Mouse (Mus musculus) layer of hippocampus, postnatal 10 days (tissue): ENCODE results near the gene Gipc1. TPM values are rescaled to one million over a fixed set of nuclear protein-coding genes. Genes with fewer than 3 reads are reported as not detected.

Source experiments
- DNase-seq, 2 experiments: peaks; one replicate each; pipeline ENCODE4 v3.0.0; 2021; ENCODE audit warnings: low spot score in 2 of 2
- total RNA-seq, 2 experiments: library from RNA; stranded (reverse); gene quantifications; 2 replicates each; pipeline ENCODE4 v1.2.3; 2021

Gipc1 gene
- total RNA-seq, 2 experiments from 2014 or later = 65.2 to 77.6 TPM

DNA sequence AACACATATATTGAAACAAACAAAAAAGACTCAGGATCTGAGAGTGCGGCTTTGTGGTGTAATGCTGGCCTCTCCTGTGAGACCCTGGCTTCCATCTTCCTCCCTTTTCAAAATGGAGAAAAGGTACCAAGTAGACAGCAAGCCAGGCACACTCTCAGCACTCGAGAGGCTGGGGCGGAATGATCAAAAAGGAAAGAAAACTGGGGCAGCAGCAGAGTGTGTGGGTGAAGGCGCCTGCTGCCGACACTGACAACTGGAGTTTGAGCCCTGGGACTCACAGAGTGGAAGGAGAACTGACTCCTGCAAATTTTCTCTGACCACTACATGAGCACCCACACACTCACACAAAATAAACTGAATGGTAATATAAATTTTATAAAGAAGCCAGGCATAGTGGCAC is 22.0 kb downstream of the Gipc1 start:
- no peak for DNase-seq

DNA sequence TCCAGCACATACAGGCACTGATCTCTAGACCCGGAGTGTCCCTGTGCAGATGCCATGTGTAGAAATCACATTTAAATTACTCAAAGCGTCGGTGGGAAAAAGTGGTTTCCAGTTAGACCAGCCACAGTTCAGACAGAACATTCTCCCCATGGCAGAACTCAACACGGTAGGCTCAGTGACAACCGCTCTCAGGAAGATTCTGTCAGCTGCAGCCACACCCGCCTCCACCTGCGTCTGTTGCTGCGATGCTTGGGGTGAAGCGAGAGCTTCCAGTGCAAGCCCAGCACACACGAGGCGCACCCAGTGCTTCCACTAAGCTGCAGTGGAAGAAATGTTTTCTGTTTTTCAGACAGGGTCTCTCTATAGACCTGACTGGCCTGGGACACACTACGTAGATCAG is 27.4 kb downstream of the Gipc1 start:
- no peak for DNase-seq

DNA sequence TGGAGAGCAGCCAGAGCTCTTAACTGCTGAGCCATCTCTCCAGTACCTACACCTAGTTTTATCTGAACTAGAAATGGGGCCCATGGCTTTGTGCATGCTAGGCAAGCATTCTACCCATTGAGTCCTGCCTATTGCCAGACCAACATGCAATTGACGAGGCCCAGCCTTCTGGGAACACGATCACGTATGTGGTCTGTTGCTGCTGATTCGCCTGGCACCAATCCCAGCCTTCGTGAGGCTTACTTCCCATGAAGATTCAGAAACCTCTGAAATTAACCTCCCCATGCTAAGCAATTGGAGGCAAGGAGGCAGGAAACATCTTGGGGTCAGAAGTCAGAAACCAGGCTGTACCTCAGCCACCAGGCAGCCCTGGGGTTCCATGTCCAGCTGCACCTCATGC is 28.1 kb downstream of the Gipc1 start:
- DNase-seq = no peak

DNA sequence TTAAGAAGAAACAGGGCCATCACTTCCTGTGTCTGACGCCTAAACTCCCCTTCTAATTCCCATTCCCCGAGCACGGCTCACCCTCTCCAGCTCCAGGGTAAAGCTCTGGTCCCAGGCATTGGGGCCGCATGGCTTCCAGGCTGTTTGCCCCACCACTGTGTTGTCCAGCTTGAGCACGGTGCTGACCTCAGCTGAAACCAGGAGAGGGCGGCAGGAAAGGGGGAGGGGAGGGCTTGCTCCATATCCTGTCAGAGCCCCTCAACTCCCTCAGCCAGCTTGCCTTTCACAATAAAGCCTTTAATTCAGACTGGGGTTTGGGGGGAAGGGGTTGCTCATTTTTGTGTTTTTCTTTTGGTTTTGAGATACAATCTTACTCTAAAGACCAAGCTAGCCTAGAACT is 28.6 kb downstream of the Gipc1 start:
- DNase-seq = no peak

DNA sequence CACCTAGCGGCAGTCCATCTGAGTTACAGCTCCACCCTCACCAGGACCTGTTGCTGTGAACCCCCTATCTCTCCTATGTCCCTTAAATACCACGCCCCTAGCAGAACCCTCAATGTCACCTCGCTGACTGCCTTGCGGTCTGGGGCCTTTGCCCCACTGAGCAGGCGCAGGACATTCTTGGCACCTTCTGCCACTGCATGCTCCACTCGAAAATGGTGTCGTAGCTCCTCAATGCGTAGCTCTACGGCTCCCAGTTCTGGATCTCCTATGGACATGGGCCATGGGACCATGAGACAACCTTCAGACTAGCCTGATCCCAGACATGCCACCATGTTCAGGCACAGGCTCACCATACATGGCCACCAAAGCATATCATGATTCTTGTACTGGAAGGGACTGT is 32.0 kb downstream of the Gipc1 start:
- DNase-seq = no peak

DNA sequence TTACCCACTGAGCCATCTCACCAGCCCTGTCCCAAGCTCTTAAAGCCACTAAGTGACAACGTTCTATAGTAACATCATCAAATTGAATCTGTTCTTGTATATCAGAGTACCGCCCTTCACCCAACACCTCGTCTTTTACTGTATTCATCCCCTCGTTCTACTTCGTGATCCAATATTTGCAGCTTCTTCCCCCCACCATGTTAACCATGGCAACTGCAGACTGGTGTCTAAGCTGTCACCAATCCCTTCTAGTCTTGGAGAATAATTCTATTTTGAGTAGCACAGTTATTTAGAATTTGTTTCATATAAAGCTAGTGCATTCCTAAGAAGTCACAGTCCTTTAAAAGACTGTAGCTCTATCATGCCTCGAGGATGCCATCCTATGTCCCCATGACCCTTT is 36.8 kb downstream of the Gipc1 start:
- DNase-seq = no peak

DNA sequence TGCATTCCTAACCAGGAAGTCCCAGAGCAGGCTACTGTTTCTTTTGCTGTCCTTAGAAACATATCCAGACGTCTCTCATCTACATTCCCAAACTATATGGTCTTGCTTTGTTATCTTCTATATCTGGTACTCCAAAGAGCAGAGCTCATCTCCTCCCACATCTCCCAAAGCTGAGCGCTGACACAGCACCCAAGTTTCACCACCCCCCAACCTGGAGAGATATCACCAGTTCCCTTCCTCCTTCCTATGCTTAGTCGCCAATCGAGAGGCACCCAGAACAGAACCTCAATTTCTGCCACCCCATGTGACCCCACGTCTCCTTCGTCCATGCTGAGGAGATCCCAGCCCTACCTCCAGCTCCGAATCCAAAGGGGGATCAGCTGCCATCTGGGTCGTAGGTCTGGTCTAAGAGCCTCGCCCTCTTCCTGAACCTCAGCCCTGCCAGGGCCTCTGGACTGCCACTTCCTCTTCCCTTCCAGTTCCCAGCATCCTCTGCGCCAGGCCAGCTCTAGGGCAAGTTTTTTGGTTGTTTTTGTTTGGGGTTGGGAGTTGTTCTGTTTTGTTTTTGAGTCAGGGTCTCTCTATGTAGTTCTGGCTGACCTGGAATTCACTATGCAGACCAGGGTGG is 41.2 kb downstream of the Gipc1 start:
- no peak for DNase-seq

DNA sequence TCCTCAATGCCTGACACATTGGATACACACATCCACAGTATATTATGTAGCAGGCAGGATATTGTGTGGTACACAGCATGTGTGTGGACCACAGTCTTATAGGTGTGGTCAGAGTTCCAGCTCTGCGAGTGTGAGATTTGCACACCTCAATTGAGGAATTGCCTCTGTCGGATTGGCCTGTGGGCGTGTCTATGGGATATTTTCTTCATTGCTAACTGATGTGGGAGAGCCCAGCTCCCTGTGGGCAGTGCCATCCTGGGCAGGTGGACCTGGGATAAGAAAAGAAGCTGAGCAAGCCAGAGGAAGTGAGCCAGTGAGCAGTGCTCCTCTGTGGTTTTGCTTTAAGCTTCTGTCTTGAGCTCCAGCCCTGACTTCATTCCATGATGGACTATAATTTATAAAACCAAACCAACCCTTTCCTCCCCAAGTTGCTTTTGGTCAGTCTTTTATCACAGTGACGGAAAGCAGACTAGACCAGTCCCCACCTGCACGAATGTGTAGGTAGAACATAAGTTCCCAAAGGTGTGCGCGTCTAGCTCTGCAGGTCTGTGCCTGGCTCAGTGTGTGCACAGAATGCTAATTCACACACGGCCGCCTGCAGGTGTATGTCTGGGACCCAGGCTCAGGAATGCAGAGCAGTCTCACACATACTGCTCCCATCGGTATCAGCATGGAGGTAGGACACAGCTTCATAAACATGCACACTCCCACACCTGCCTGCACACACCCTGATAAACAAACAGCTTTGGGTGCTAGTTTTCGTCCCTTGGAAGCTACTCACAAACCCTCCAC is 42.1 kb downstream of the Gipc1 start:
- no peak for DNase-seq

DNA sequence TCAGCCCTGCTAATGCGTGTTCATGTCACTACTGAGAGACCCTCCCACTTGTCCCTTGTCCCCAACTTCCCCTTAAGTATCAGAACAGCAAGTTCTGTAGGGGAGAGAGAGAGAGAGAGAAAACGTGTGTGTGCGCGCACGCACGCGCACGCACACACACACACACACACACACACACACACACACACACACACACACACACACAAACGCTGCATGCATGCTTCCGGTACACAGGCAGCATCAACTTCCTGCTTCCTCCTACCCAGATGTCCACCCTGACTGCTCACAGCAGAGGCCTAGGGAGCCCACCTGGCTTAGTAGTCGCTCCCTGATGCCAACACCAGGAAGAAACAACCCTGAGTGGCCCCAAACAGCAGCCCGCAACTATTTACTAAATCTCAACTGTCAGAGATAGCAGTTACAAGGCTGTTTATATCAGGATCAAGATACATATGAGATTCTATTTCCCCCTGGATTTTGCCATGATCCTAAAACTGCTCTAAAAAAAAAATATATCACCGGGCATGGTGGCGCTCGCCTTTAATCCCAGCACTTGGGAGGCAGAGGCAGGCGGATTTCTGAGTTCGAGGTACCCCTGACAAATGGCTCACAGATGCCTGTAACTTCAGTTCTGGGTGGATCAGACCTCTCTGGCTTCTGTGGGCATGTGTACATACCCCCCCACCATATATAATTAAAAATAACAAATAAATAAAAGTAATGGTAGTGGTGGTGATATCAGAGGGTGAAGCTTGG is 43.1 kb downstream of the Gipc1 start:
- no peak for DNase-seq

DNA sequence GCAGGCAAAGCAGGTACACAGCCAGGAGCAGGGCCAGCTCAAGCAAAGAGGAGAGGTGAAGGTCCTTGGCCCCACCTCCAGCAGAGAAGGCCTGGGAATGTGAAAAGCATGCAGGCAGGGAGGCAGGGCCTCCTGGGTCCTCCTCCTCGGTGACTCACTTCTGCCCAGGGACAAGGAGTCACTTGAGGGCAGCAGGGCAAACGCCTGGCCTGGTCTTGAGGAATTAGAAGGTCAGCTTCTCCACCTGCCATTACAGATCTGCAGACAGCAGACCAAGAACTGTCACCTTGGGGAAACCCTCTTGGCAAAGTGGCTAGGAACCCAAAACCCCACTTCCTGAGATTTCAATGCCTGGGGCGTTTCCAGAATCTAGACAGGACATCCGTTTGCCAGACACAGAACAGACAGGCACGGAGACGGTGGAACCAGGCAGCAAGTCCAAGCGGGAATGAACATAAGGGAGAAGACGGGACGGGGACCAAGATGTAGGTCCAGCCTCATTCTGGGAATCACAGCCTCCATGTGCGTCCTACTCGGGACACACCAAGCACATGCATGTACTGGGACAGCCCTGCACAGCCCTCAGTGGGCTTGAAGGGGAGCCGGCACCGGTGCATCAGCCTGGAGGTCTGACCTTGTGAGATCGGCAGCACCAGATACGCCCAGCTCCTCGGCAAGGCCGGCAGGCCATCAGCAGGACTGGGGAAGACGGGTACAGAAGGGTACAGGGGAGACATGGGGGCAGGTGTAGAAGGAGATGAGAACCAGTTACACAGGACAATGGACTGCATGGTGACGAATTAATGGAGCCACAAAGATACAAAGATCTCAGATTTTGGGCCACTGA is 45.1 kb downstream of the Gipc1 start:
- DNase-seq = no peak

DNA sequence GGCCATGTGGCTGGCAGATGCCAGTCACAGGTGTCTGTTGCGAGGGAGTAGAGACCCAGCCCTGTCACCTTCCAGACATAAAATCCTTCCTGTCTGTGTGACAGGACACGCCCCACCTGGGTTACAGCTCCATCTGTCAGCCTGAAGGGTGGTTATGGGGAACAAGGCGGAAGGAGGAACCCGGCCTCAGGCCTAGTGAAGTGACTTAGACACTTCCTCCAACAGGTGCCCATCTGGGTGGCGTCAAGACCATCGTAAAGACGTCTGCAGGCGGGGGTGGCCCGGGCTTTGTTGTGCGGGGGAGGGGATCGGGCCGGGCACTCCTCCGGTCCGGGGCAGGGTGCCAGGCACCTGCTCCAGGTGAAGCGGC is 45.8 kb downstream of the Gipc1 start:
- DNase-seq = peak; percentile 36 to 45

DNA sequence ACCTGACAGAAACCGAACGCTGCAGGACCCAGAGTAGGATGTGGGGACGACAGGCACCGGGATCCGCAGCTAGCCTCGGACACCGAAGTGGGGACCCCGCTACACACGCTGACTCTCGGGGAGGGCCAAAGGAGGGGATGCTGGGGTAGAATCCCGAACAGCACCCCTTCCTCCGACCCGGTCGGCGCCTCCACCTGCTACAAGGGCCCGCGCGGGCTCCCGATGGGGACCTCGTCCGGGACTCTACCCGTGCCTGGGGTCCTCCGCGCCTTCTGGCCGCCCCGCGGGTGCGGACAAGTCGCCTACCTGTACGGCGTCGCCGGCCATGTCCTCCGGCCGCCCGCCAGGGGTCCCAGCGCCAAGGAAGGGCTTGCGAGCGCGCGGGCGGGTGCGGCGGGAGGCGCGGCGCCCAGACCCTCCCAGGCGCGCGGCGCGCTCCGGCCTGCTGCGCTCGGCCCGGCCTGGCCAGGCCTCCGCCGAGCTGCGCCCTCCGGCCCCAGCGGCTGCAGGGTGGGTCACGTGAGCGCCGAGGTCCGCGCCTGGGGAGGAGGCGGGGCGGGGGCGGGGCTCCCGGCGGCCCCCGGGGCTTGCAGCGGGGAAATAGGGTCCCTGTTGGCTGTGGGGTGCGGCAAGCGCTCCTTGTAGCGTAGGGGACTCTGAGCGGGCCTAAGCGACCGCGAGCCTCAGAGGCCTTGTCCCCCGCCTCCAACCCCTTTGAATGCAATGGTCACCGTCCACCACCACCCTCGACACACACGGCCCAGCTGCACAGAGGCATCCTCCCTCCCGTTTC is 46.4 kb downstream of the Gipc1 start, which contains the start of gene Pkn1:
Gene Pkn1 (minus strand): TSS at position 519 of the 793 bp plus-strand sequence.
- peak; percentile 44 to 75 for DNase-seq

DNA sequence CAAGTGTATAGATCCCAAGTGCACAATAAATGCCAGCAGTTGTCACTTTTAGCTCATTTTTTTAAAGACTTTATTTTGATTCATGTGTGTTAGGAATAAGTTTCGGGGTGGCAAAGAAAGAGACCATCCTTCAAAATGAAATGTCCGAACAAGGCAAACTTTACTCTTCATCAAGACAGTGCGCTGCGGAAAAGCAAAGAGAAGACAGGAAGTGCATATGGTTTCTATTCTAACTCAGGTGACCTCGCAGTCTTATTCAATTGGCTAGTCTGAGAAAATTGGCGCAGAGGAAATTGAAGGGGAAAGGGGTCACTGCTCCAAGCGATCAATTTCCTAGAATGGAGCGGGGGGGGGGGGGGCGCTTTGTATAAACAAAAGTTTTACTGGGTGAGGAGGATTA is 47.1 kb downstream of the Gipc1 start:
- no peak for DNase-seq

DNA sequence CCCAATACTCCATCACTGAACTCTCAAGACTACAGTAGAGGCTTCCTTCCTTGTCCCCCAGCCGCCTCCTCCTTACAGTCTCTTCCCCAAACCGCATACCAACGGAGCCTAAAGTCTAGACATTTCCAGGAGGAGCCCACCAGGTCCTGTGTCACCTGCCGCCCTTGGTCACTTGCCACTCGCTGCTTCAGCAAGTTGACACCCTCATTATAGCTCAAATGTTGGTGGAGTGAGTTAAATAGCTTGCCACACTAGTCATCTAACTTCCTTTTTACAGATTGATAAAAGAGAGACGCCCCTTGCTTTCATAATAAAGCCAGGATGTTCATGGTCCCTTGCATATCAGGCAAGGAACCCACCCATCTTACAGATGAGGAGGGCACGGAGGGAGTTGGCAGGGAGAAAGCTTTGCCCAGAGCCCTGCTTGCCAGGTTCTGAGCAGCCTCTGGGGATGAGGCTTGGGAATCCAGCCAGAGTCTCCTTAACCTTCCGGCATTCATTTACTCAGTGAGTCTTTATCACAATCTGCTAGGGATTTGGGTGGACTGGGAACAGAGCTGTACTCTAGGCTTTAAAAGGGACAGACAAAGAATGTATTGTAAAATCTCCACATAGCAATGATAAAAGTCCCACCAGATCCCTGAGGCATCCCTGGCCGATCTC is 48.1 kb downstream of the Gipc1 start:
- no peak for DNase-seq

DNA sequence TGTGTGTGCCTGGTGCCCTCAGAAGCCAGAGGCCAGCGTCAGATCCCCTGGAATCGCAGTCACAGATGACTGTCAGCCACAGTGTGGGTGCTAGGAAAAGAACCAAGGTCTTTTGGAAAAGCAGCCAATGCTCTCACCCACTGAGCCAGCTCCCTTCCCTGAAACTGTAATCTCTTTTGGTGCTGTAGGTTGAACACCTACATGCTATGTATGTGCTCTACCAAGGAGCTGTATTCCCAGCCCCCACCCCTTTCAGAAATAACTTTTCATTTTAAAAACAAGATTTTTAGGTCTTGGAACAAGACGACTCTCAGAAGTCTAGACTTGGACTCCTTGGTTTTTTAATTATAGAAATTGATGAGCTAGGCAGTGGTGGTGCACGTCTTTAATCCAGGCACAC is 50.9 kb downstream of the Gipc1 start:
- no peak for DNase-seq

DNA sequence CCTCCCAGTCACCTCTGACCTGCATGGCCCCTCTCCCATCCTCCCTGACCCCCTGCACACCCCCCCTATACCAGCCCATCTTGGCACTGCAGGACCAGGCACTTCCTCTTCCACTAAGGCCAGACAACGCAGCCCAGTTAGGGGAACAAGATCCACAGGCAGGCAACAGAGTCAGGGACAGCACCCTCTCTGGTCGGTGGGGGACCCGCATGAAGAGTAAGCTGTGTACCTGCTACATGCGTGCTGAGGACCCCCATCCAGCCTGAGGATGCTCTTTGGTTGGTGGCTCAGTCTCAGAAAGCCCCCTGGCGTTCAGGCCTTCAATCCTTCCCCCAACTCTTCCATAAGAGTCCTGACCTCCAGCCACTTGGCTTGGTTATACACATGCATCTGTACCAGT is 53.9 kb downstream of the Gipc1 start:
- no peak for DNase-seq

DNA sequence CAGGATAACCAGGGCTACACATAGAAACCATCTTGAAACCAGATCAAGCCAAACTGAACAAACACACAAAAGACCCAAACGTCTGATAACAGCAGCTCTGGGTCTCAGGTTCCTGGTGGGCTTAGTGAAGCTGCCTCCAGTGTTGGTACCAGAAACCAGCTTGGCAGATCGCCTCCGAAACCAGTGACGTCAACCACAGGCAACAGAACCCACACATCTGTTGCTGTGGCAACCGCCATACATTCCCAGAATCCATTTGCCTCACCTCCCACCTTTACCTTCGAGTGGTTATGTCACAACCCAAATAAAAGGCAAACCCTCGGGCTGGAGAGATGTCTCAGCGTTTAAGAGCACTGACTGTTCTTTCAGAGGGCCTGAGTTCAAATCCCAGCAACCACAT is 55.1 kb downstream of the Gipc1 start:
- DNase-seq = no peak
